Mouse (Mus musculus): ENCODE measurements around the gene Atp2a3.

The Atp2a3 gene

DNA sequence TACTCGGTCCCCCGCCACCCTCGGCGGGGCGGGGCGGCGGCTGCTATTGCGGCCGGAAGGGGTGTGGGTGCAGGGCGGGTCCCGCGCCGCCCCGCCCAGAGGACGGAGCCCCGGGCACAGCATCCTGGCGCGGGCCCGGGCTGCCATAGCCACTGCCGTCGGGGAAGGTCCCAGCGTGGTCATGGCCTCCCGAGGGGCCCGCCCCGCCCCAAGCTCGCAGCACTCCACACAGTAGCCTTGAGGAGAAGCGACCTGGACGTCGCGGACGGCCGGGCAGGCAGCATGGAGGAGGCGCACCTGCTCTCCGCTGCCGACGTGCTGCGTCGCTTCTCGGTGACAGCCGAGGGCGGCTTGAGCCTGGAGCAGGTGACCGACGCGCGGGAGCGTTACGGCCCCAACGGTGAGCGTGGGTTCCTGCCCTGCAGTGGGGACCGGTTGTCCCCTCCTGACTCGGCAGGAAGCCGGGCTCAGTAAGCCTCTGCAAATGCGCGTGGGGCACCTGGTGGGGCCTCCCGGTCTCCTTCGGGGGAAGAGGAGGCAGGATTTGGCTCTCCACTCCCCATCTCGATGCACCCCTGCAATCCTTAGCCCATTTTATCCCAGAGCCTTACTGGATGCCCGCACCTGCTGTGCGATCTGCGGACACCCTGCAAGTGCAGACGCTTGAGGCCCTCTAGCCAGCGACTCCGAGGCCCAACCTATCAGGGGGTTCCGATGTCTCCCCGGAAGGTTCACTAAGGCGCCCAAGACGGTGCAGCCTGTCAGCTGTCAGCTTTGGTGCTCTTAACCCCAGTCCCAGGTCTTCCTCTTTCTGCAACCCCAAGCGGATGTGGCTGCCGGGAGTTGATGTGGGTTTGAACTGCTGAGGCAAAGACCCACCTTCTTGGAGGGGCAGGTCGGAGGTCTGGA lies at the start of gene Atp2a3:
Gene Atp2a3, plus strand, starts transcription at position 98 of the 909 bp plus-strand sequence.
- DNase-seq (ENCODE audit: low spot score in 2 of 2): peak; percentile 62 to 64

DNA sequence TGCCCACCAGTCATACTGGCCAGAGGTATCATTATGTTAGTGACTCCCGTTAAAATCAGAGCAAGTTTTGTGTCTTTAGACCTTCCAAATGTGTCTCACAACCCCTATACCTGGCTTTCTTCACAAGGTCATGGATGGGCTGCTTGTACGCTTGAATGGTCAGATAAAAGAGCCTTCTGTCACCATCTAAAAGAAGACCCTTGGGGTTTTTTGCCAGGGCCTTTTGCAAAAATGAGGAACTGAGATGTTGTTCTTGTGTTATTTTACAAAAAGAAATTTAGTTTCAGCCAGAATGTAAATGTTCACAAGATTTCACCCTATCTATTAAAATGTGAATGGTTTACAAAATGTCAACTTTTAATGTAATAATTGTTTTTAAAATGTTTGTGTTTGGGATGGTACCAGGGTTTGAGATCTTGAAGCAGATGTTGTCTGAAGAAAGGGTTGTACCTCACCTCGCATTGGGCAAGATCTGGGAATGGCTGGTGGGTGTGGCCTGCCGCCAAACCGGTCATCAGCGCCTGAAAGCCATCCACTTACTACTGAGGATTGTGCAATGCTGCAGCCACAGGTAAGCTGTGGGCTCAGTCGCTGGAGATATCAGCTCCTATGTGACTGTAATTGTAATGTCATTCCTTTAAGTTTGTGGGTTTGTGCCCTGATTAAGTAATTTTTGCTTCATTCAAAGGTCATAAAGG lies 43.5 kb upstream of the Atp2a3 start:
- DNase-seq (ENCODE audit: low spot score in 2 of 2): no peak

DNA sequence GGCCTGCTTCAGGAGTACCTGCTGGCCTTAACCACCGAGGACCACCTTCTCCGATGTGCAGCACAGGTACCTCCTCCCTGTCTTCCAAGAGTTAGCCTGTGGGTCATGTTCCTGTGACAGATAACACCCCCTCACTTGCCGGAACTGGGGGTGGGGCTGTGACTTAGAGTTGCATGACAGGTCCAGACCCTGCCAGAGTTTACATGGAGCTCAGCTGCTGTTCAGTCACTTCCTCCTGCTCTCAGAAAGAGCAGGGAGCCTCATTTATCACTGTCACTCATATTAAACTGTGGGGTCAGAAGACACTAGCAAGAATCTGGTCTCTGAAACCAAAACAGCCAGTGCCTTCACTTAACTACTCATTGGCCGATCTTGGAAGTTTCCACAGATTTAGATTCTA lies 37.9 kb upstream of the Atp2a3 start:
- DNase-seq (ENCODE audit: low spot score in 2 of 2): no peak

DNA sequence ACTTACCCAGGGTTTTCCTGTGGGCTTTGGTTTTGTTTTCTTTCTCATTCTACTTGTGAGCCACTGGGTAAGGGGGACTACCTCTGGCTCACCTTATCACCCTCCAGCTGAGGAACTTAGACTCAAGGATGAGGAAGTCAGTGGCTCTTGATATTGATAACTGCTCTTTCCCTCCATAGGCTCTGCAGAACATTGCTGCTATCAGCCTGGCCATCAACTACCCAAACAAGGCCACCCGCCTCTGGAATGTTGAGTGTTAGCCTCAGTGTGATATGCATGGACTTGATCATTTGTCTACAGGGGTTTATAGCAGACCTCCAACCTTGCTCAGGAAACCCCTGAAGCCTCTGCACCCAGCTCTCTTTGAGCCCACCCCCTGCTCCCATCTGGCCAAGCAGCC lies 36.5 kb upstream of the Atp2a3 start:
- no peak for DNase-seq (ENCODE audit: low spot score in 2 of 2)

DNA sequence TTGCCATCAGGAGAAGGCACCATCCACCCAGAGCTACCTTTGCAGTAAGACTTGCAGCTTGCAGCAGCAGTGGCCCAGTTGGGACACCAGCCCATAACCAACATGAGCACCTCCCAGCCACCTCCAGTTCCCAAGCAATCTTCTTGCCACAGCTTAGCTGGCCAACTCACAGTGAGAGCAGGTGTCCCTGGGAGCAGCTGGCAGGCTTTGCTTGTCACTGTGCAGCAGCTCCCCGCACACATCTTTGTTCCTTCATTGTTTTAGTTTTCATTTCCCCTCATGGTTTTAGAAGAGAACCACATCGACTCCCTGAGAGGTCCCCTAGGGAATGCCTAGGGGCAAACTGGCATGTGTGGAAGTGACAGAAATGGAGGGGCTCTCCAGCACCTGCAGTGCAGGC lies 35.9 kb upstream of the Atp2a3 start:
- no peak for DNase-seq (ENCODE audit: low spot score in 2 of 2)

DNA sequence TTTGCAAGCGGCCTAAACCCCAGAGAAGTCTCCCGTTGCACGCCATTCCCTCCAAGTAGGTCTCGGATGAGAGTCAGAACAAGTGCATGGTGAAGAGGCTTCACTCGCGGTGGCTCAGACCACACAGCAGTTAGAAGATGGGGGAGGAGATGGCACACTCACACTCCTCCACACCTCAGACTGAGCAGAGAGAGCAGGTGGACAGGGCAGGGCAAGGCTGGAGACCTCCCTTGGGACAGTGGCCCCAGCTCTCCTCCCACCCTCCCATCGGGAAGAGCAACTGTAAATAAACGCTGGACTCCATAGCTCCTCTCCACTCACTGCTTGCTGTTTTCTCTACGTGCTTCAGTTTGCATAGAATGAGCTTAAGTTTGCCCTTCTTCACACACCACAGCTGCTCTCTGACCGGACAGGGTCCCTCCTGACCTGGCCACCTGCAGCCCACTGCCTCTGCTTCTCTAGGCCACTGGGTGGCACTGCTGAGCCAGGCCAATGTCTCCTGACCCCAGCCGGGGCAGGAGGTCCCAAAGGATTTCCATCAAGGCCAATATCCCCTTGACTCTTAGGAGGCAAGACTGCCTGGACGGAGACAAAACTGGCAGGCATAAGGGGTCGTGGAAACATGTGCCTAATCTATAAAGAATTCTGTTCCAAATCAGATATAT lies 34.6 kb upstream of the Atp2a3 start:
- DNase-seq (ENCODE audit: low spot score in 2 of 2): peak in 1 of 2 experiments; percentile 45

DNA sequence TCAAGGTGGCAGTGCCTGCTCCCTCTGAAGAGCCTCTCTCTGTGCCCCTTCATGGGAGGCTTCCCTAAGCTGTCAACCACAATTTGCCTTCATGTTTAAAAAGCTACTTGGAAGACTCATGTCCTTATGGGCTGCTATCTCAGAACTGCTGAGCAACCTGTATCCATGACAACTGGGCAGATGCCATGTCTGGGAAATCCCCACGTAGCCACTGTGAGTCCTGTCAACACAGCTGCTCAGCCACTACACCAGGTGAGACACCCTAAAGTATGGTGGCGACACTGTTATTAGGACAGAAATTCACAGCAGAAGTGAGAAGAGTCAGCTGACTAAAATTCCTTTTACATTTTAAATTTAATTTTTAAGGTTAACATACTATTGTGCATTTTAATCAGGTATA lies 32.5 kb upstream of the Atp2a3 start:
- no peak for DNase-seq (ENCODE audit: low spot score in 2 of 2)

DNA sequence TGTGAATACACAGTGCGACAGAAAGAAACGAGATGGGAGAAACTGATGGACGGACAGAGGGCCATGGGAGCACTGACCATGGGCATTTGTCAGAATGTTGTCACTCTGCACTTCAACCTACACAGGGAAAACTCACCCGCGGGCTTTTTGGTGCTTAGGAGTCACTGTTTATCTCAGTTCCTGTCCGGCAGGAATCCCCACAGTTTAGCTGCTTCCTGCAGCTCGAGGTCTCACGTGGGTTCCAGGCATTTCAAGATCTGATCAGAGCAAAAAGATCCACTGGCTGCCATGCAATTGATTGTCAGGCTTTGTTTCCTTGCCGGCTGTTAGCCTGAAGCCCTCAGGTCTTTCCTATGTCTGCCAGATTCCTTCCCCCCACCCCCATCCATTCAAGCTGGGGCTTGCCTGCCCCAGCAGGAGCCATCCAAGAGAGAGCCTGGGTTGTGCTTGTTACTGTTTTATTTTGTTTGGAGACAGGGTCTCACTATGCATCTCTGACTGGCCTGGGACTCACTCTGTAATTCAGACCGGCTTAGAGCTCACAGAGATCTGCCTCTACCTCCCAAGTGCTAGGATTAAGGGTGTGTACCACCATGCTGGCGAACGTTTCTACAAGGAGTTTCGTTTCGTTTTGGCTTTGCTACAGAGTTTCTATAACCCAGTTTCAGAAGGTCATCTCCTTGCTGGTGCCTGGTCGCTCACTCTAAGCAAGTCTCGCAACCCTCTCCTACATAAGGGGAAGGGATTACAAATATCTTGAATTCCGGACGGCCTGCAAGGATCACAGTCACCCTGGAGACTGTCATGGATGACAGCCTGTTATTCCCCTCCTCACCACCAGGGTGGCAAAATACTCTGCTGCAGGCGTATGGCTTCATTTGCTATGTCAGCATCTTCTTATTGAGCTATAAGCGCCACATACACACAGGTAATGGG lies 20.5 kb upstream of the Atp2a3 start:
- no peak for DNase-seq (ENCODE audit: low spot score in 2 of 2)

DNA sequence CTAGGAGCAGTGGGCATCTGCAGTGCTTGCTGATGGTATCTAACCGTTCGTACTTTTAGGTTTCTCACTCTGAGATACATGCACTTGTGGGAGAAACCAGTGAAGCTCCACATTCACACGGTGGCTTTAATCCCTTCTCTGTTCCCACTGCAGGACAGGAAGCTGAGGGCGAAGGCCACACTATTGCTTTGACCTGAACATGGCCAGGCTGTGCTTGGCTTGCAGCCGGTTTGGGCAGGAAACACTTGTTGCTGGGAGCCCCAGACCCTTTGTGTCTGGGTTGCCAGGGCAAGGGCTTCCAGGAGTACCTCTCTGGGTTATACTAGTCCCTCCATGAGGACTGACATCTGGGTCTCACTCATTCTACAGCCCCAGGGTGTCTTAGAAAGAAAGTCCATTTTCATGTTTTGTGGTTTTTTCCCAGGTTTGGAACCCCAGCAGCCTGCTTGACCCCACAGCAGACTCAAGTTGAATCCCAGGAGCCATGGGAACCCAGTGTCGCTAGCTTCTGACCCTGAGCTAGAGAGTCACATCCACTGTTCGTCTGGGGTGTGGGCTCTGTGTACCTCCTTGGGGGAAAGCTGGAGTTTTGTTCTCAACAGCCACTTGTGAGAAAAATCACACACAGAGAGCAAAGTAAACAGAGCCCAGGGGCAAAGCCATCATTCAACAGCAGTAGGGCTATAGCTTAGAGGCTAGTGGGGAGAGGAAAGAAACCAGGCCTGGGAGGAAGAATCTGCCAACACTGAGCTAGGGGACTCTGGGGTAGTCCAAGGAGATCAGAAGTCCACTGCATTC lies 15.8 kb upstream of the Atp2a3 start:
- DNase-seq (ENCODE audit: low spot score in 2 of 2): no peak

DNA sequence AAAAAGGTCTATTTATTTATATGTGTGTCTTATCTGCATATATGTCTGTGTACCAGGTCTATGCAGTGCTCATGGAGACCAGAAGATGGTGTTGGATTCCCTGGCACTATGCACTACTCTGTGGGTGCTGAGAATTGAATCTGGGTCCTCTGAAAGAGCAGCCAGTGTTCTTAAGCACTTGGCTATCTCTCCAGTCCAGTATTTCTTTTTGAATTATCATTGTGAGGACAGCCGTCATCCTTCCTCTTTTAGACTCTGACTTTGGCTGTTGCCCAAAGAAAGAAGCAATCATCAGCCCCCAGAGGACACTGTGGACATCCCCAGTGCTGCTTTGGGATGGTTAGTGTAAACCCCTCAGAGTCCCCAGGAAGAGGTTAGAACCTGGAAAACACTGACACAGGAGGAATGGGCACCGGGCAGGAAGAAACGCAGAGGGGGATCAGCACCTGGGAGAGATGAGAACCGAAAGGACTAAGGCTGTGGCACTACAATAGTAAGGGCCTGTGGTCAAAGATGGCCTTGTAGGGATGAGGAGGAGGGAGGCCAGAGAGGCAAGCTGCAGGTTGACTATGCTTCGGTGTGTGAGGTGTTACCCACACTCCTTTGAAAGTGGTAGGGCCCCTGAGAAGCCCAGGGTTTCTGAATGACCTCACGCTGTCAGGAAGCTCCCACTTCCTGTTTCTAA lies 15.0 kb upstream of the Atp2a3 start:
- no peak for DNase-seq (ENCODE audit: low spot score in 2 of 2)

DNA sequence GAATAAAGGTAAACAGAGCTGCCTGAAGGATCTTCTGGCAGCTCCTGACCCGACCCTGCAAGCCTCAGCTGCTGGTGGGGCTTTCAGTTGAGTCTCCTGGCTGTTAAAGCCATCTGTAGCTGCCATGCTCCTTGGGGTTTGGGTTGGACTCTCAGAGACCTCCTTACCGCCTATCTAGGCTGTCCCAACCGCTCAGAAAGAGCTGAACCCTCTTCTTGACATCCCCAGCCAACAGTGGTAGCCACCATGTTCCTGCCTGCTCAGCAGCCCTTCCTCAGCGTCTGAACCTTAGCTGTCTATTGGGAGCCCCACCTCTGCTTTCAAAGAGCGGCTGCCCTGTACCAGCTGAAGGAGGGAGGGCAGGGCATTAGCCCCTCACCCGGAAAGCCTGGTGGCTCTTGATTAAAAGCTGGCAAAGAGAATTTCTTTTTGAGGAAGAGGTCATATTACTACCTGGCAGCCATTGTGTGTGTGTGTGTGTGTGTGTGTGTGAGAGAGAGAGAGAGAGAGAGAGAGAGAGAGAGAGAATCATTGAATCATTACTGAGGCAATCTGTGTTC lies 14.3 kb upstream of the Atp2a3 start:
- DNase-seq (ENCODE audit: low spot score in 2 of 2): no peak

DNA sequence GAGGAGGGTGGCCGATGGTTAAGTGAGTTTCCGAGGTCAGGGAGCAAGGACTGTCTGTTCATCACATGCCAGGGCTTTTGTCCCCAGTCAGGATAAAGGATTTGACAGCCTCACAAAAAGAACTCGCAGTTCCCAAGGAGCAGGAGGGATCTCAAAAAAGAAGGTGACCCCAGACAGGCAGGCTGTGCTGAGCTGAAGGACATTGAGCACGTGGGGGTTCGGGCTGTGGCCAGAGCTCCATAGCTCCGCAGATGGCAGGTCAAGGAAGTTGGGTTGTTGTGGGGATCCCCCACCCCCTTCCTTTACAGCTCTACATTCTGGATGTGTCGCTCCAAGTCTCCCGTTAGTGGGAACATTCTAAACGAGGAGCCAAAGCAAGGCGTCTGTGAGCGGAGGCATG lies 13.1 kb upstream of the Atp2a3 start:
- DNase-seq (ENCODE audit: low spot score in 2 of 2): no peak

DNA sequence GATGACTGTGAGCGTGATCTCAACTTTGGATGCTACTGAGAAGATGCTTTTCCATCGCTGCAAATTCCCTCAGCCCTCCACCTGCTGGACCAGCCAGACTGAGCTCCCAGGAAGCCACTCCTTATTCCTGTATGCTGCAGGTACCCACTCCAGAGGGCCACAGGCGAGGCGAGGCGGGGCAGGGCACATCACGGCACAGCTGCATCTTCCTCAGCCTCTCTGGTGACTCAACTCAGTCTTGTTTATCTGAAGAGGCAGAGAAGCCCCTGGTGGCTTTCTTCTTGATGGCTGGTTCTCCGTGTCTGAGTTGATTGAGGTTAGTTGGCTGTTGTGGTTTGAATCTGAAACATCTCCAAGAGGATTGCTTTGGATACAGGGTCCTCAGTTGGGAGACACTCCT lies 12.7 kb upstream of the Atp2a3 start:
- DNase-seq (ENCODE audit: low spot score in 2 of 2): no peak

DNA sequence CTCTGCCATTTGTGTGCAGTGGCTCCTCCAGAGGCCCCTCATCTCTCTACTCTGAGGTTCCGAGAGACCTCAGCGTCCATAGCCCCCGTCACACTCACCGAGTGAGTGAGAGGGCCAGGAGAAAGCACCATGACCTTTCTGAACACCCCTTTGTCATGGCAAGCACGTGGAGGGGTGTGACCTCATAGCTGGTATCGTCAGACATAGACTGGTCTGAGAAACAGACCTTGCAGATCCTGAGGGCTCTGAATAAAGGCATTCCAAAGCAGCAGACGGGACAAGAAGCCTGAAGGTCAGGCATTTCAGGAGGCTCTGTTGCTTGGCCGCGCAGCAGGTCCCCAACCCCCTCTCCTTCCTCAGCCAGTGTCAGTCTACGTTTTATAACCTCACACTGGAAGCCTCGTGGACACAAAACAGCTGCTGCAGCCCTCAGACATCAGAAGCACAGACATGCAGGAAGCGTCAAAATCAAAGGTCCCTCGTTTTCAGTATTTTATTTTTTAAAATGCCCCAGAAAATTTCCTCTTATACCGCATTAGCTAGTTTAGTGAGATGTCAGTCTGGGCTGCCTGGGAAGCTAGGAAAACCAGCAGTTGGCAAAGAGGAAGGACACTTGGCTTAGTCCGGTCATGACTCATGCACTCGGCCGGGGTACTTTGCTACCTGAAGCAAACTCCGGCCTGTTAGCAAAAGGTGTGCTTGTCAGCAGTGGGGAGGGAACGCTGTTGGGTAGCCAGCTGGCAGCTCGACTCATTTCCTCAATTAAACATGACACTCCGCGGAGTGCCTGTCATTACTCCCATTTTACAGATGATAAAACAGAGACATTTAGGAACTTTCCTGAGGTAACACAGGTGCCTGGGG lies 9.6 kb upstream of the Atp2a3 start:
- DNase-seq (ENCODE audit: low spot score in 2 of 2): no peak

DNA sequence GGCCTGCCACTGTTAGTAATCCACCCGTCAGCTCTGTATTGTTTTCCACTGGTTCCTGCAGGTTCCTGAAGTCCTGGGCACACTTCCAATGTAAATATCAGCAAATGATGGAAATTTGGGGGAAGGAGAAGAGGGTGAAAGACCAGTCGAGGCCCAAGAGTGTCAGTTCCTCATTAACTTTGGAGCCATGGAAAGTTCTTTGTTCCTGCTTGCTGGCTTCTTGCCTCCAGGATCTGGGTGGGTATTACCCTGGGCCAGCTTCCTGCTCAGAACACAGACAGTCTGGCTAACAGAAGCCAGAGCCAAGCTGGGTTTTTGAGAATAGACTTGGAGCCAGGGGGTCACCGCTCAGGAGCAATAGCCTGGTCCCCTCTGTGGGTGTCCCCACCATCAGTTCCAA lies 8.7 kb upstream of the Atp2a3 start:
- no peak for DNase-seq (ENCODE audit: low spot score in 2 of 2)

DNA sequence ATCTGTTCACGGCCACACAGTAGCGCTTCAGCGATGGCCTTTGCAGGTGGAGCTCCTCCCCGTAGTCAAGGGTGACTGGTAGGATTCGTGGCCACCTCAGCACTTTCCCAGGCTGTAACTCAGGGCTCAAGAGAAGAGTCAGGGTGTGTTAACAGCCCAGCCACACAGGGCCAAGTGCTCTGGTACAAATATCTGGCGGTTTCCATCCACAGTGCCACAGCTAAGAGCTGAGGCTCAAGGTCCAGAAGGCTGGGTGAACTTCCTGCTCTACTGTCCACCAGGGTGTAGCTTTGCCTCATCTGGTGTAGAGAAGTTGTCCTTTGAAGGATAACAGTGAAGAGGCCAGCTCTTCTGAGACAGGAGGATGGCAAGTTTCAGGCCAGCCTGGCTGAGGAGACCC lies 8.3 kb upstream of the Atp2a3 start:
- no peak for DNase-seq (ENCODE audit: low spot score in 2 of 2)

DNA sequence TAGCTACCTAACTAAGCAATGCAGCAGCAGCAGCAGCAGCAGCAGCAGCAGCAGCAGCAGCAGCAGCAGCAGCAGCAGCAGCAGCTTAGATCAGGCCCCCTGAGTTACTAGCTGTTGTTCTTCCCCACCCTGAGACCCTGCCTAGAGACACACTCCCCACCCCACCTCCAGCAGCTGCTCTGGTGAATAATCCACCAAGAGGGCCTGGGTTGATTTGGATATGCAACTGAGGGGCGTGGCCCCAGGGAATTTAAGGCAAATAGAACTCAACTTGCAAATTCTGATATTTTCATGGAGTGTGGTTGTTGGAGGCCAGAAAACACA lies 7.9 kb upstream of the Atp2a3 start:
- no peak for DNase-seq (ENCODE audit: low spot score in 2 of 2)

DNA sequence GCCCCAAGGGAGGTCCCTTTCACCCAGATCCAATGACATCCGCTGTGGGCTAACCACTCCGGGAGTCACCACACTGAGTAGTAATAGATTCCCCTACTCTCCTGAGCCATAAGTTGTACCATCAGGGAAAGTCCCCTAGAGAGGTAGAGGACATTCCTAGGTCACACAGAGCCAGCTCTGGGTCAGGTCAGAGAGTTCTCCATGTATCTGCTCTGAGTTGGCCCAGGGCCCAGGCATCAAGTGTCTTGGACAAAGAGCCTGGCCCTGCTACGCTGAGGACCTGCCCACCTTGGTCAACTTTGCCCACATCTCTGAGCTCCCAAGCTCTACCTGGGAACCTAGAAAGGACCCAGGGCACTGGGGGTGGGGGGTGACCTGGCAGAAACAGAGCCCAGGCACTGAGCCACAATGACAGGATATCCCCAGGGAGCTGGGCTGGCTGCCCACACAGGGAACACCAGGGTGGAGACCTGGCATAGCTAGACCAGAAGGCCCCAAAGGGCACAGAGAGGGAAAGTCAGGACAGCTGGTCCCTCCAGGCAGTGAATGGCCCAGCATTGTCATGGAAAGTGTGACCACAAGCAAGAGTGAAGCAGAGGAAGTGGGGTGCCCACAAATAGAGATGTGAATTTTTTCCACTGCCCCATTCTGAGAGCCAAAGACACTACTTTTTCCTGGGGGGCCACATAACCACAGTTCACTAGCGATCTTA lies 7.4 kb upstream of the Atp2a3 start:
- DNase-seq (ENCODE audit: low spot score in 2 of 2): no peak
